Mouse (Mus musculus): Measurements from ENCODE around the gene Theg.

The Theg gene

GRCm38 (mm10) chr10:79587061-79587751 is at the start of gene Theg:
Theg (minus strand) TSS chr10:79587331.
- DNase-seq (ENCODE audit: low spot score in 2 of 2) = no peak

GRCm38 (mm10) chr10:79636287-79636686 is 49.2 kb upstream of the Theg start:
- no peak for DNase-seq (ENCODE audit: low spot score in 2 of 2)

GRCm38 (mm10) chr10:79633006-79633777 is 46.1 kb upstream of the Theg start:
- DNase-seq (ENCODE audit: low spot score in 2 of 2) = no peak

GRCm38 (mm10) chr10:79631432-79631831 is 44.3 kb upstream of the Theg start:
- no peak for DNase-seq (ENCODE audit: low spot score in 2 of 2)

GRCm38 (mm10) chr10:79628377-79628776 is 41.2 kb upstream of the Theg start:
- no peak for DNase-seq (ENCODE audit: low spot score in 2 of 2)

GRCm38 (mm10) chr10:79626156-79626555 is 39.0 kb upstream of the Theg start:
- DNase-seq (ENCODE audit: low spot score in 2 of 2) = no peak

GRCm38 (mm10) chr10:79625398-79625797 is 38.3 kb upstream of the Theg start:
- no peak for DNase-seq (ENCODE audit: low spot score in 2 of 2)

- peak; percentile 33 to 48 for DNase-seq (ENCODE audit: low spot score in 2 of 2)
These were observed 36.8 kb upstream of the Theg start for GRCm38 (mm10) chr10:79623950-79624349.

- DNase-seq (ENCODE audit: low spot score in 2 of 2) = no peak
These were observed 29.2 kb upstream of the Theg start for GRCm38 (mm10) chr10:79616376-79616775.

GRCm38 (mm10) chr10:79615860-79616259 is 28.7 kb upstream of the Theg start:
- DNase-seq (ENCODE audit: low spot score in 2 of 2) = no peak

- no peak for DNase-seq (ENCODE audit: low spot score in 2 of 2)
These were observed 27.1 kb upstream of the Theg start for GRCm38 (mm10) chr10:79614305-79614643.

GRCm38 (mm10) chr10:79613578-79614304 is 26.6 kb upstream of the Theg start, which contains the start of gene C2cd4c:
C2cd4c (minus strand) TSS chr10:79614025.
- DNase-seq (ENCODE audit: low spot score in 2 of 2) = no peak

GRCm38 (mm10) chr10:79612192-79613135 is 25.3 kb upstream of the Theg start:
- DNase-seq (ENCODE audit: low spot score in 2 of 2) = no peak

- no peak for DNase-seq (ENCODE audit: low spot score in 2 of 2)
These were observed 24.2 kb upstream of the Theg start for GRCm38 (mm10) chr10:79611296-79611695.

- DNase-seq (ENCODE audit: low spot score in 2 of 2) = no peak
These were observed 22.1 kb upstream of the Theg start for GRCm38 (mm10) chr10:79609276-79609675.

- DNase-seq (ENCODE audit: low spot score in 2 of 2) = no peak
These were observed 20.8 kb upstream of the Theg start for GRCm38 (mm10) chr10:79607892-79608291.

GRCm38 (mm10) chr10:79606537-79606936 is 19.4 kb upstream of the Theg start:
- DNase-seq (ENCODE audit: low spot score in 2 of 2) = no peak

- DNase-seq (ENCODE audit: low spot score in 2 of 2) = no peak
These were observed 10.8 kb upstream of the Theg start for GRCm38 (mm10) chr10:79597936-79598230.

GRCm38 (mm10) chr10:79597051-79597935 is 10.2 kb upstream of the Theg start:
- DNase-seq (ENCODE audit: low spot score in 2 of 2) = no peak

GRCm38 (mm10) chr10:79595590-79595929 is 8.4 kb upstream of the Theg start:
- no peak for DNase-seq (ENCODE audit: low spot score in 2 of 2)

All from heart, adult 9 months (tissue).